ENCODE assay signal across 14 mouse cellular contexts in the genomic region with DNA sequence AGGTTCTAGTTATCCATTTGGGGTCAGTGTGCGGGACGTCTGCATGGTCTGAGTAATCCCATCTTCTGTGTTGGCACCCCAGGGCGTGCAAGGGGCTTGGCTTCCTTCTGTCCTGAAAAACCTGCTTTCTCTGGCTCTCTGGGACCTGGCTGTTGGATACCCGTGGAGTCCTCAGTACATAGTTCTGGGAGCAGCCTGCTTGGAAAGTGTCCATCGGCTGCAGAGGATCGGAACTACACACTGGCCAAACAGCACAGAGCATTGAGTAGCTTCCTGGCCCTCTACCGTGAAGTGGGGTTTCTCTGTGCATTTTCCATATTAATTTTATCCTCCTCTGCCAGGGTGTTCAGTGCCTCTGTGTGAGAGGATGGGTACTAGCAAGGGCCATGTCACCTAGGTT.
DNase-seq lines count a peak whose midpoint lies in the region; ATAC-seq and TF ChIP-seq lines count a peak whose summit lies in the region.
"Had no signal": no experiment of that assay in that cellular context is flagged by ENCODE, and none has a peak within 500 bp of the region (broad histone marks: within the 10 kb centered on the region; RNA-seq: fewer than 3 reads in every experiment).

No protein-coding gene starts in this region.

- H3K4me2 ChIP-seq in heart, embryonic 16.5 days (ENCODE audit: low read depth, low read length), result no peak overlapping the region
- H3K4me2 ChIP-seq in midbrain, postnatal 0 days (ENCODE audit: low read depth, low read length, poor library complexity, severe bottlenecking), result no peak overlapping the region
- H3K4me2 ChIP-seq: forebrain, embryonic 15.5 days had no signal

- DNase-seq in heart, adult 11 months, result peak; percentile 94
- DNase-seq in heart, adult 2 months, result no peak
- no peak for DNase-seq in layer of hippocampus, adult 2 months (ENCODE audit: low spot score in 2 of 2)
- no peak for DNase-seq in layer of hippocampus, adult 9-10 months (ENCODE audit: low spot score)
- DNase-seq in midbrain, postnatal 0 days (ENCODE audit: low spot score), result no peak
- no peak for DNase-seq in ovary, adult 18-20 months (ENCODE audit: low spot score)
- DNase-seq in adrenal gland, adult (ENCODE audit: inconsistent age in 2 of 2, low spot score in 1 of 2), result no peak
- DNase-seq: adrenal gland, adult 8-10 months; kidney, adult 18-20 months; liver; right cerebral cortex, postnatal 4 days had no signal

- H3K27ac ChIP-seq in heart, adult 2 months, result no peak overlapping the region
- peak overlapping the region; percentile 65; the same call in 1 of the 2 replicates for H3K27ac ChIP-seq in layer of hippocampus, adult 2 months
- no peak overlapping the region for H3K27ac ChIP-seq in heart, embryonic 16.5 days (ENCODE audit: low read length)
- 0 out of 2 replicates have a peak overlapping the region, but pooled peaks have one; percentile 18 for H3K27ac ChIP-seq in midbrain, postnatal 0 days (ENCODE audit: low read depth, low read length)
- H3K27ac ChIP-seq: forebrain, embryonic 15.5 days had no signal

- H3K4me3 ChIP-seq in heart, adult 2 months, result no peak overlapping the region
- no peak overlapping the region for H3K4me3 ChIP-seq in layer of hippocampus, adult 2 months
- no peak overlapping the region for H3K4me3 ChIP-seq in heart, embryonic 16.5 days (ENCODE audit: low read length)
- H3K4me3 ChIP-seq in midbrain, postnatal 0 days (ENCODE audit: low read depth, low read length), result no peak overlapping the region
- H3K4me3 ChIP-seq: forebrain, embryonic 15.5 days had no signal

- no peak for TF ChIP-seq POLR2A in heart, adult 2 months (IDR thresholded peaks at IDR 0.05; ENCODE audit: insufficient read depth, low read depth, low read length)

- peaks cover 2% of the 10 kb centered on the region; the same call in 1 of the 2 replicates for H3K4me1 ChIP-seq in heart, adult 2 months (ENCODE audit: control insufficient read depth, insufficient read depth, low read length)
- H3K4me1 ChIP-seq in heart, embryonic 16.5 days (ENCODE audit: control insufficient read depth, insufficient read depth, low read length), result peaks cover 23% of the 10 kb centered on the region
- no peaks in the 10 kb centered on the region; the same call in 1 of the 2 replicates for H3K4me1 ChIP-seq in midbrain, postnatal 0 days (ENCODE audit: insufficient read depth, low read length)

- no peak for TF ChIP-seq CTCF in heart, adult 2 months (IDR thresholded peaks at IDR 0.05)
- TF ChIP-seq CTCF in layer of hippocampus, adult 2 months (conservative IDR thresholded peaks at IDR 0.05), result no peak
- TF ChIP-seq CTCF in midbrain, postnatal 0 days (IDR thresholded peaks at IDR 0.05), result no peak

- H3K9me3 ChIP-seq in heart, embryonic 16.5 days (replicated peaks; ENCODE audit: control insufficient read depth, low read length), result peaks cover 3% of the 10 kb centered on the region; the same call in 1 of the 2 replicates
- H3K9me3 ChIP-seq in midbrain, postnatal 0 days (ENCODE audit: low read length), result no peaks in the 10 kb centered on the region
- H3K9me3 ChIP-seq: forebrain, embryonic 15.5 days had no signal

- TF ChIP-seq EP300 in heart, adult 2 months (IDR thresholded peaks at IDR 0.05; ENCODE audit: insufficient read depth, low read depth, low read length), result no peak

- H3K79me2 ChIP-seq in heart, adult 2 months (replicated peaks; ENCODE audit: control insufficient read depth, insufficient read depth, low read length), result no peaks in the 10 kb centered on the region

- no peak overlapping the region for H3K9ac ChIP-seq in heart, adult 2 months (ENCODE audit: low read depth, low read length)
- H3K9ac ChIP-seq in heart, embryonic 16.5 days (ENCODE audit: low read length), result no peak overlapping the region
- no peak overlapping the region for H3K9ac ChIP-seq in midbrain, postnatal 0 days (replicated peaks; ENCODE audit: low read length, poor library complexity, severe bottlenecking)
- H3K9ac ChIP-seq: forebrain, embryonic 15.5 days had no signal

- intact Hi-C loops in heart, adult 2 months (cut with DNase I), result no loop called here

- no peaks in the 10 kb centered on the region for H3K36me3 ChIP-seq in heart, adult 2 months (ENCODE audit: control insufficient read depth, insufficient read depth, low read length)
- H3K36me3 ChIP-seq in heart, embryonic 16.5 days (ENCODE audit: control insufficient read depth, insufficient read depth), result no peaks in the 10 kb centered on the region
- no peaks in the 10 kb centered on the region for H3K36me3 ChIP-seq in midbrain, postnatal 0 days (ENCODE audit: insufficient read depth, low read length)
- H3K36me3 ChIP-seq: forebrain, embryonic 15.5 days had no signal

- ATAC-seq in heart, embryonic 16.5 days (replicated peaks; ENCODE audit: extremely low read depth, insufficient read depth, low FRiP score), result peak; percentile 16; the same call in 1 of the 2 replicates
- no peak for ATAC-seq in midbrain, postnatal 0 days (ENCODE audit: low FRiP score)
- ATAC-seq: forebrain, embryonic 15.5 days had no signal

- WGBS in heart, adult 2 months, result 44% methylated on average over 7 of the region's 7 CpGs
- WGBS in heart, embryonic 16.5 days, result 38% methylated on average over 7 of the region's 7 CpGs
- 41% methylated on average over 7 of the region's 7 CpGs for WGBS in midbrain, postnatal 0 days

- H3K27me3 ChIP-seq in heart, adult 2 months (ENCODE audit: control insufficient read depth, insufficient read depth, low read length), result no peaks in the 10 kb centered on the region
- H3K27me3 ChIP-seq in heart, embryonic 16.5 days (ENCODE audit: control insufficient read depth, insufficient read depth, low read length), result no peaks in the 10 kb centered on the region
- no peaks in the 10 kb centered on the region for H3K27me3 ChIP-seq in midbrain, postnatal 0 days (ENCODE audit: insufficient read depth, low read length)
- H3K27me3 ChIP-seq: CH12.LX; forebrain, embryonic 15.5 days had no signal

Comparison
In these comparisons a context has a peak if more than half of its experiments do, and no peak if none do; other contexts are left out.
1. H3K27ac ChIP-seq: peak in layer of hippocampus, adult 2 months (single experiment) and midbrain, postnatal 0 days (single experiment); none in heart, adult 2 months (single experiment) and heart, embryonic 16.5 days (single experiment).